Mouse (Mus musculus): ENCODE results near the gene Trim67. TPM values are rescaled to one million over a fixed set of nuclear protein-coding genes. Genes with fewer than 3 reads are reported as not detected.
"Not testable (repeated sequence)": the region's sequence is repeated elsewhere in the genome, so short reads cannot be mapped to it uniquely, and the experiment has no call there.

Trim67 gene
- polyA plus RNA-seq, 1 experiment from 2014 or later = 0.35 TPM

GRCm38 (mm10) chr8:124841775-124842174 is 48.9 kb downstream of the Trim67 start:
- WGBS = 91% methylated on average over 10 of the region's 10 CpGs
- no peak overlapping the region for H3K27ac ChIP-seq

GRCm38 (mm10) chr8:124842929-124843328 is 50.0 kb downstream of the Trim67 start:
- not testable (repeated sequence) for H3K4me1 ChIP-seq; H3K27ac ChIP-seq; DNase-seq (ENCODE audit: extremely low spot score, low spot score); H3K9me3 ChIP-seq; H3K4me3 ChIP-seq; H3K27me3 ChIP-seq (ENCODE audit: poor library complexity, severe bottlenecking)
- 89% methylated on average over 1 of the region's 1 CpGs for WGBS
- H3K36me3 ChIP-seq (replicated peaks) = peaks cover 77% of the 10 kb centered on the region

More at GRCm38 (mm10) chr8:124841775-124842174, 48.9 kb downstream of the Trim67 start:
- Histone ChIP-seq H3K4me1 (no peaks in the 10 kb centered on the region), H3K4me3 (no peak overlapping the region), H3K9me3 (no peaks in the 10 kb centered on the region), H3K27me3 (ENCODE audit: poor library complexity, severe bottlenecking) (no peaks in the 10 kb centered on the region), H3K36me3 (replicated peaks) (peaks cover 86% of the 10 kb centered on the region)
- DNase-seq (ENCODE audit: extremely low spot score, low spot score) = no peak

GRCm38 (mm10) chr8:124845131-124845530 is 52.2 kb downstream of the Trim67 start:
- DNase-seq (ENCODE audit: extremely low spot score, low spot score) = no peak
- Histone ChIP-seq H3K9me3 (no peaks in the 10 kb centered on the region), H3K27ac (no peak overlapping the region), H3K4me1 (no peaks in the 10 kb centered on the region), H3K4me3 (no peak overlapping the region), H3K36me3 (replicated peaks) (peaks cover 55% of the 10 kb centered on the region), H3K27me3 (ENCODE audit: poor library complexity, severe bottlenecking) (no peaks in the 10 kb centered on the region)
- WGBS = 83% methylated on average over 3 of the region's 3 CpGs

GRCm38 (mm10) chr8:124845573-124845972 is 52.7 kb downstream of the Trim67 start:
- 90% methylated on average over 5 of the region's 5 CpGs for WGBS

GRCm38 (mm10) chr8:124853511-124853910 is 60.6 kb downstream of the Trim67 start:
- DNase-seq (ENCODE audit: extremely low spot score, low spot score) = no peak
- H3K9me3 ChIP-seq = peaks cover 43% of the 10 kb centered on the region
- H3K4me3 ChIP-seq = no peak overlapping the region
- H3K27ac ChIP-seq = no peak overlapping the region
- H3K36me3 ChIP-seq (replicated peaks) = peaks cover 63% of the 10 kb centered on the region
- 90% methylated on average over 1 of the region's 1 CpGs for WGBS
- no peaks in the 10 kb centered on the region for H3K27me3 ChIP-seq (ENCODE audit: poor library complexity, severe bottlenecking)
- no peaks in the 10 kb centered on the region for H3K4me1 ChIP-seq

More at GRCm38 (mm10) chr8:124845573-124845972, 52.7 kb downstream of the Trim67 start:
- H3K27ac ChIP-seq = no peak overlapping the region
- H3K9me3 ChIP-seq = no peaks in the 10 kb centered on the region
- no peak overlapping the region for H3K4me3 ChIP-seq
- no peak for DNase-seq (ENCODE audit: extremely low spot score, low spot score)
- H3K36me3 ChIP-seq (replicated peaks) = peaks cover 51% of the 10 kb centered on the region
- no peaks in the 10 kb centered on the region for H3K27me3 ChIP-seq (ENCODE audit: poor library complexity, severe bottlenecking)
- H3K4me1 ChIP-seq = no peaks in the 10 kb centered on the region

GRCm38 (mm10) chr8:124859466-124859865 is 66.6 kb downstream of the Trim67 start:
- no peak overlapping the region for H3K27ac ChIP-seq
- H3K36me3 ChIP-seq (replicated peaks) = peaks cover 70% of the 10 kb centered on the region

GRCm38 (mm10) chr8:124860188-124860587 is 67.3 kb downstream of the Trim67 start:
- Histone ChIP-seq H3K36me3 (replicated peaks) (peaks cover 66% of the 10 kb centered on the region), H3K4me3 (no peak overlapping the region), H3K27me3 (ENCODE audit: poor library complexity, severe bottlenecking) (no peaks in the 10 kb centered on the region), H3K4me1 (peaks cover 21% of the 10 kb centered on the region), H3K9me3 (peaks cover 16% of the 10 kb centered on the region), H3K27ac (no peak overlapping the region)
- no peak for DNase-seq (ENCODE audit: extremely low spot score, low spot score)
- 95% methylated on average over 3 of the region's 3 CpGs for WGBS

More at GRCm38 (mm10) chr8:124859466-124859865, 66.6 kb downstream of the Trim67 start:
- DNase-seq (ENCODE audit: extremely low spot score, low spot score) = no peak
- H3K9me3 ChIP-seq = peaks cover 21% of the 10 kb centered on the region
- H3K27me3 ChIP-seq (ENCODE audit: poor library complexity, severe bottlenecking) = no peaks in the 10 kb centered on the region
- H3K4me3 ChIP-seq = no peak overlapping the region
- H3K4me1 ChIP-seq = peaks cover 19% of the 10 kb centered on the region

- DNase-seq (ENCODE audit: extremely low spot score, low spot score) = peak; percentile 95
- peaks cover 66% of the 10 kb centered on the region for H3K36me3 ChIP-seq (replicated peaks)
- peak within 1 kb of the TSS; percentile 97 for H3K27ac ChIP-seq
- WGBS = 1% methylated on average over 55 of the region's 55 CpGs
- H3K4me1 ChIP-seq = peaks cover 21% of the 10 kb centered on the region
- H3K4me3 ChIP-seq = peak within 1 kb of the TSS; percentile 81
- H3K27me3 ChIP-seq (ENCODE audit: poor library complexity, severe bottlenecking) = no peaks in the 10 kb centered on the region
- no peaks in the 10 kb centered on the region for H3K9me3 ChIP-seq
Observed at GRCm38 (mm10) chr8:124862321-124863162, 69.7 kb downstream of the Trim67 start, which contains the start of the genes Gnpat and 2810004N23Rik. Gene Gnpat (plus strand): TSS chr8:124863033. Gene 2810004N23Rik (minus strand): TSS chr8:124863120.

- Histone ChIP-seq H3K4me3 (peak overlapping the region; percentile 81), H3K27ac (peak overlapping the region; percentile 97), H3K4me1 (peaks cover 23% of the 10 kb centered on the region), H3K36me3 (replicated peaks) (peaks cover 60% of the 10 kb centered on the region), H3K9me3 (no peaks in the 10 kb centered on the region), H3K27me3 (ENCODE audit: poor library complexity, severe bottlenecking) (no peaks in the 10 kb centered on the region)
- no peak for DNase-seq (ENCODE audit: extremely low spot score, low spot score)
- under 1% methylated on average over 33 of the region's 33 CpGs for WGBS
Observed at GRCm38 (mm10) chr8:124863163-124863677, 70.3 kb downstream of the Trim67 start.

GRCm38 (mm10) chr8:124863729-124864128 is 70.8 kb downstream of the Trim67 start:
- peaks cover 28% of the 10 kb centered on the region for H3K4me1 ChIP-seq
- peak overlapping the region; percentile 97 for H3K27ac ChIP-seq
- WGBS = 25% methylated on average over 8 of the region's 8 CpGs
- H3K4me3 ChIP-seq = peak overlapping the region; percentile 81
- peaks cover 55% of the 10 kb centered on the region for H3K36me3 ChIP-seq (replicated peaks)
- DNase-seq (ENCODE audit: extremely low spot score, low spot score) = no peak
- no peaks in the 10 kb centered on the region for H3K9me3 ChIP-seq
- H3K27me3 ChIP-seq (ENCODE audit: poor library complexity, severe bottlenecking) = no peaks in the 10 kb centered on the region

- no peak overlapping the region for H3K4me3 ChIP-seq
- no peak overlapping the region for H3K27ac ChIP-seq
- no peak for DNase-seq (ENCODE audit: extremely low spot score, low spot score)
- 85% methylated on average over 3 of the region's 3 CpGs for WGBS
- no peaks in the 10 kb centered on the region for H3K9me3 ChIP-seq
- no peaks in the 10 kb centered on the region for H3K27me3 ChIP-seq (ENCODE audit: poor library complexity, severe bottlenecking)
- H3K36me3 ChIP-seq (replicated peaks) = peaks cover 41% of the 10 kb centered on the region
- H3K4me1 ChIP-seq = peaks cover 25% of the 10 kb centered on the region
Observed at GRCm38 (mm10) chr8:124866669-124867068, 73.8 kb downstream of the Trim67 start.

- Histone ChIP-seq H3K36me3 (replicated peaks) (peaks cover 46% of the 10 kb centered on the region), H3K27me3 (ENCODE audit: poor library complexity, severe bottlenecking) (no peaks in the 10 kb centered on the region), H3K4me1 (peaks cover 20% of the 10 kb centered on the region), H3K9me3 (no peaks in the 10 kb centered on the region), H3K4me3 (no peak overlapping the region), H3K27ac (no peak overlapping the region)
- WGBS = 91% methylated on average over 2 of the region's 2 CpGs
- DNase-seq (ENCODE audit: extremely low spot score, low spot score) = no peak
Observed at GRCm38 (mm10) chr8:124867126-124867525, 74.2 kb downstream of the Trim67 start.

- Histone ChIP-seq H3K36me3 (replicated peaks) (peaks cover 72% of the 10 kb centered on the region), H3K9me3 (no peaks in the 10 kb centered on the region), H3K27me3 (ENCODE audit: poor library complexity, severe bottlenecking) (no peaks in the 10 kb centered on the region), H3K4me3 (no peak overlapping the region), H3K4me1 (0 out of 2 replicates have a peak, but pooled peaks cover 8% of the 10 kb centered on the region), H3K27ac (no peak overlapping the region)
- WGBS = 94% methylated on average over 6 of the region's 6 CpGs
- no peak for DNase-seq (ENCODE audit: extremely low spot score, low spot score)
Observed at GRCm38 (mm10) chr8:124869708-124870107, 76.8 kb downstream of the Trim67 start.
